Mouse (Mus musculus): Measurements from ENCODE around the gene Fam131c. TPM values are rescaled to one million over a fixed set of nuclear protein-coding genes. Genes with fewer than 3 reads are reported as not detected.

Fam131c gene
- polyA plus RNA-seq, 1 experiment from 2014 or later: 0.44 TPM

- WGBS: 44% methylated on average over 9 of the region's 9 CpGs
- peak; percentile 75 for DNase-seq (ENCODE audit: low spot score)
- no peaks in the 10 kb centered on the region for H3K36me3 ChIP-seq (replicated peaks)
- H3K4me3 ChIP-seq: no peak overlapping the region
- H3K4me1 ChIP-seq: peaks cover 9% of the 10 kb centered on the region
- no peaks in the 10 kb centered on the region for H3K9me3 ChIP-seq
- no peak overlapping the region for H3K27ac ChIP-seq (replicated peaks)
- peaks cover 23% of the 10 kb centered on the region for H3K27me3 ChIP-seq (replicated peaks; ENCODE audit: low read depth, poor library complexity, severe bottlenecking)
Observed at GRCm38 (mm10) chr4:141430997-141431396, 63.0 kb downstream of the Fam131c start.

GRCm38 (mm10) chr4:141432666-141433065 is 64.6 kb downstream of the Fam131c start:
- no peak for DNase-seq (ENCODE audit: low spot score)
- no peak overlapping the region for H3K27ac ChIP-seq (replicated peaks)
- no peaks in the 10 kb centered on the region for H3K4me1 ChIP-seq
- H3K27me3 ChIP-seq (replicated peaks; ENCODE audit: low read depth, poor library complexity, severe bottlenecking): peaks cover 7% of the 10 kb centered on the region
- H3K4me3 ChIP-seq: no peak overlapping the region
- 70% methylated on average over 14 of the region's 14 CpGs for WGBS
- H3K9me3 ChIP-seq: no peaks in the 10 kb centered on the region
- H3K36me3 ChIP-seq (replicated peaks): no peaks in the 10 kb centered on the region

- H3K27me3 ChIP-seq (replicated peaks; ENCODE audit: low read depth, poor library complexity, severe bottlenecking): 0 out of 2 replicates have a peak, but pooled peaks cover 2% of the 10 kb centered on the region
- 85% methylated on average over 18 of the region's 18 CpGs for WGBS
Observed at GRCm38 (mm10) chr4:141433191-141433590, 65.2 kb downstream of the Fam131c start.

More at GRCm38 (mm10) chr4:141433191-141433590, 65.2 kb downstream of the Fam131c start:
- H3K9me3 ChIP-seq: no peaks in the 10 kb centered on the region
- H3K4me3 ChIP-seq: no peak overlapping the region
- H3K36me3 ChIP-seq (replicated peaks): no peaks in the 10 kb centered on the region
- no peak for DNase-seq (ENCODE audit: low spot score)
- no peaks in the 10 kb centered on the region for H3K4me1 ChIP-seq
- H3K27ac ChIP-seq (replicated peaks): no peak overlapping the region

Small RNAs within 50 kb of the gene (microRNA-seq; reads per million reads assigned to microRNA genes)
- gene Gm25690: not detected

Other genes starting within 250 kb of the Fam131c start
- 37.4 and 39.0 TPM in 2 replicates for gene Szrd1, start 228.4 kb upstream of the Fam131c start, polyA plus RNA-seq (2016; fragmentation: Nextera tagmentation; extraction: Ambion mirVana)
- 29.3 and 30.6 TPM in 2 replicates for gene Fbxo42, start 220.3 kb upstream of the Fam131c start, polyA plus RNA-seq (2016; fragmentation: Nextera tagmentation; extraction: Ambion mirVana)
- gene Rsg1, start 154.3 kb upstream of the Fam131c start, polyA plus RNA-seq (2016; fragmentation: Nextera tagmentation; extraction: Ambion mirVana): 8.4 and 8.5 TPM in 2 replicates
- 6.1 and 8.7 TPM in 2 replicates for gene Arhgef19, start 128.7 kb upstream of the Fam131c start, polyA plus RNA-seq (2016; fragmentation: Nextera tagmentation; extraction: Ambion mirVana)
- 2.4 and 3.0 TPM in 2 replicates for gene Epha2, start 67.0 kb upstream of the Fam131c start, polyA plus RNA-seq (2016; fragmentation: Nextera tagmentation; extraction: Ambion mirVana)
- 0.21 and 0.37 TPM in 2 replicates for gene Clcnka, start 30.5 kb downstream of the Fam131c start, polyA plus RNA-seq (2016; fragmentation: Nextera tagmentation; extraction: Ambion mirVana)
- gene Clcnkb, start 47.8 kb downstream of the Fam131c start, polyA plus RNA-seq (2016; fragmentation: Nextera tagmentation; extraction: Ambion mirVana): 0.15 TPM in 1 of 2 replicates, not detected in the other
- gene Hspb7, start 52.6 kb downstream of the Fam131c start, polyA plus RNA-seq (2016; fragmentation: Nextera tagmentation; extraction: Ambion mirVana): 0.15 TPM in 1 of 2 replicates, not detected in the other
- not detected in 2 replicates for gene Srarp, start 67.9 kb downstream of the Fam131c start, polyA plus RNA-seq (2016; fragmentation: Nextera tagmentation; extraction: Ambion mirVana)
- gene Zbtb17, start 76.4 kb downstream of the Fam131c start, polyA plus RNA-seq (2016; fragmentation: Nextera tagmentation; extraction: Ambion mirVana): 59.6 and 62.3 TPM in 2 replicates
- 9.6 and 12.1 TPM in 2 replicates for gene Spen, start 170.4 kb downstream of the Fam131c start, polyA plus RNA-seq (2016; fragmentation: Nextera tagmentation; extraction: Ambion mirVana)
- 56.3 and 68.1 TPM in 2 replicates for gene Fblim1, start 237.9 kb downstream of the Fam131c start, polyA plus RNA-seq (2016; fragmentation: Nextera tagmentation; extraction: Ambion mirVana)